In the genomic region with DNA sequence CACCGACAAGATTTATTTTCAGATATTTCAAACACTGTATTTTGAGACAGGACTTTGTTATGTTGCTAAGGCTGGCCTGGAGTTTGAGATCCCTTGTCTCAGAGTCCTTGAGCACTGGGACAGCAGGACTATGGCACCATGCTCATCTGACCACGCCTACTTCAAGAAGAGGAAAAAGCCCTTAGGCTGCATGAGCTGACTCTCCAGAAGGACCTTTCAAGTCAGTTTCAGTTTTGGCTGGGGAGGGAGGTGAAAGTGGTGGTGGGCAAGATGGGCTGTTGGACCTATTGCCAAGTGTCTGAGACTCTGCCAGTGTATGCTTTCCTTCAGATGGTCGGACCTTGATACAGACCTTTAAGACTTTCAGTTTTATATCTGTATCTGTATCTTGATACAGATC, we compare ENCODE assay signal across 12 mouse cellular contexts. TPM values are rescaled to one million over a fixed set of nuclear protein-coding genes. Genes with fewer than 3 reads are reported as not detected.
DNase-seq lines count a peak whose midpoint lies in the region; ATAC-seq and TF ChIP-seq lines count a peak whose summit lies in the region.
"Had no signal": no experiment of that assay in that cellular context is flagged by ENCODE, and none has a peak within 500 bp of the region (broad histone marks: within the 10 kb centered on the region; RNA-seq: fewer than 3 reads in every experiment).

No protein-coding gene starts in this region.

- peak; percentile 27; the same call in 1 of the 2 replicates for ATAC-seq in forebrain, embryonic 15.5 days (replicated peaks)
- ATAC-seq in midbrain, embryonic 16.5 days: peak; percentile 30; the same call in 1 of the 2 replicates
- no peak for ATAC-seq in midbrain, embryonic 11.5 days (ENCODE audit: low FRiP score)
- ATAC-seq in stomach, postnatal 0 days (ENCODE audit: low FRiP score, low TSS enrichment): 0 out of 2 replicates have a peak, but pooled peaks have one; percentile 18

- WGBS in forebrain, embryonic 15.5 days: 80% methylated on average over 3 of the region's 3 CpGs
- WGBS in forebrain, embryonic 10.5 days: 83% methylated on average over 3 of the region's 3 CpGs
- 85% methylated on average over 3 of the region's 3 CpGs for WGBS in midbrain, embryonic 16.5 days
- 86% methylated on average over 3 of the region's 3 CpGs for WGBS in midbrain, embryonic 11.5 days
- 71% methylated on average over 3 of the region's 3 CpGs for WGBS in stomach, postnatal 0 days

- no peak overlapping the region for H3K4me2 ChIP-seq in forebrain, embryonic 15.5 days (replicated peaks)
- no peak overlapping the region for H3K4me2 ChIP-seq in midbrain, embryonic 16.5 days (ENCODE audit: low read length)
- H3K4me2 ChIP-seq in midbrain, embryonic 11.5 days: no peak overlapping the region
- no peak overlapping the region for H3K4me2 ChIP-seq in stomach, postnatal 0 days (replicated peaks; ENCODE audit: low read depth)
- H3K4me2 ChIP-seq: hindbrain, embryonic 12.5 days had no signal

- no peak for TF ChIP-seq EP300 in stomach, postnatal 0 days (optimal IDR thresholded peaks at IDR 0.05)

- H3K9ac ChIP-seq in forebrain, embryonic 15.5 days (replicated peaks): no peak overlapping the region
- H3K9ac ChIP-seq in midbrain, embryonic 16.5 days (ENCODE audit: low read depth, low read length): 0 out of 2 replicates have a peak overlapping the region, but pooled peaks have one; percentile 25
- H3K9ac ChIP-seq in midbrain, embryonic 11.5 days (ENCODE audit: low read length): no peak overlapping the region
- H3K9ac ChIP-seq in stomach, postnatal 0 days (ENCODE audit: low read length): no peak overlapping the region
- H3K9ac ChIP-seq: hindbrain, embryonic 12.5 days; liver, embryonic 14.5 days had no signal

- DNase-seq in forebrain, embryonic 10.5 days (ENCODE audit: extremely low spot score, low spot score): no peak
- no peak for DNase-seq in midbrain, embryonic 11.5 days (ENCODE audit: low spot score, missing footprints)
- DNase-seq in induced T-regulatory cell, adult 2 months (ENCODE audit: low read depth): peak; percentile 57
- no peak for DNase-seq in stomach, postnatal 0 days (ENCODE audit: low spot score)
- DNase-seq in Muller cell, postnatal 12 days (ENCODE audit: inconsistent ontology term): no peak
- no peak for DNase-seq in left cerebral cortex, postnatal 4 days
- DNase-seq: kidney, adult 18-20 months; thymus, postnatal 4 days had no signal

- TF ChIP-seq CTCF in stomach, postnatal 0 days (IDR thresholded peaks at IDR 0.05; ENCODE audit: low read depth): no peak

- H3K4me1 ChIP-seq in forebrain, embryonic 15.5 days: peaks cover 20% of the 10 kb centered on the region
- peaks cover 14% of the 10 kb centered on the region for H3K4me1 ChIP-seq in forebrain, embryonic 10.5 days
- H3K4me1 ChIP-seq in midbrain, embryonic 16.5 days (ENCODE audit: control insufficient read depth, insufficient read depth, low read length): peaks cover 14% of the 10 kb centered on the region
- no peaks in the 10 kb centered on the region; the same call in none of the 2 replicates for H3K4me1 ChIP-seq in midbrain, embryonic 11.5 days (ENCODE audit: control insufficient read depth, insufficient read depth, low read length)
- H3K4me1 ChIP-seq in stomach, postnatal 0 days (replicated peaks; ENCODE audit: control insufficient read depth, insufficient read depth): peaks cover 3% of the 10 kb centered on the region; the same call in 1 of the 2 replicates

- no peaks in the 10 kb centered on the region for H3K27me3 ChIP-seq in forebrain, embryonic 15.5 days
- H3K27me3 ChIP-seq in forebrain, embryonic 10.5 days (ENCODE audit: poor library complexity, severe bottlenecking): no peaks in the 10 kb centered on the region
- no peaks in the 10 kb centered on the region for H3K27me3 ChIP-seq in midbrain, embryonic 16.5 days (ENCODE audit: control insufficient read depth, insufficient read depth, low read depth, low read length)
- no peaks in the 10 kb centered on the region for H3K27me3 ChIP-seq in midbrain, embryonic 11.5 days (ENCODE audit: control insufficient read depth, insufficient read depth, low read length)
- no peaks in the 10 kb centered on the region for H3K27me3 ChIP-seq in stomach, postnatal 0 days (ENCODE audit: control insufficient read depth, insufficient read depth, low read length)
- H3K27me3 ChIP-seq: hindbrain, embryonic 12.5 days had no signal

- H3K4me3 ChIP-seq in forebrain, embryonic 15.5 days: no peak overlapping the region
- H3K4me3 ChIP-seq in forebrain, embryonic 10.5 days: no peak overlapping the region
- H3K4me3 ChIP-seq in midbrain, embryonic 16.5 days (ENCODE audit: low read depth, low read length): no peak overlapping the region
- no peak overlapping the region for H3K4me3 ChIP-seq in midbrain, embryonic 11.5 days (ENCODE audit: low read depth, low read length)
- no peak overlapping the region for H3K4me3 ChIP-seq in stomach, postnatal 0 days (ENCODE audit: low read depth, low read length)
- H3K4me3 ChIP-seq: hindbrain, embryonic 12.5 days had no signal

- H3K36me3 ChIP-seq in forebrain, embryonic 15.5 days: no peaks in the 10 kb centered on the region
- H3K36me3 ChIP-seq in forebrain, embryonic 10.5 days (replicated peaks): peaks cover 6% of the 10 kb centered on the region
- H3K36me3 ChIP-seq in midbrain, embryonic 16.5 days (ENCODE audit: control insufficient read depth, insufficient read depth, low read length): no peaks in the 10 kb centered on the region
- H3K36me3 ChIP-seq in midbrain, embryonic 11.5 days (ENCODE audit: control insufficient read depth, insufficient read depth, low read length): no peaks in the 10 kb centered on the region
- no peaks in the 10 kb centered on the region for H3K36me3 ChIP-seq in stomach, postnatal 0 days (ENCODE audit: control insufficient read depth, insufficient read depth, low read length)
- H3K36me3 ChIP-seq: hindbrain, embryonic 12.5 days had no signal

- no peaks in the 10 kb centered on the region for H3K9me3 ChIP-seq in forebrain, embryonic 15.5 days
- H3K9me3 ChIP-seq in forebrain, embryonic 10.5 days: no peaks in the 10 kb centered on the region
- H3K9me3 ChIP-seq in midbrain, embryonic 16.5 days (replicated peaks; ENCODE audit: control insufficient read depth, low read length, poor library complexity, severe bottlenecking): no peaks in the 10 kb centered on the region
- H3K9me3 ChIP-seq in midbrain, embryonic 11.5 days (ENCODE audit: control insufficient read depth, low read length): no peaks in the 10 kb centered on the region
- no peaks in the 10 kb centered on the region for H3K9me3 ChIP-seq in stomach, postnatal 0 days (ENCODE audit: control insufficient read depth, low read length)
- H3K9me3 ChIP-seq: hindbrain, embryonic 12.5 days had no signal

- H3K27ac ChIP-seq in forebrain, embryonic 15.5 days (replicated peaks): peak overlapping the region; percentile 34; the same call in 1 of the 2 replicates
- no peak overlapping the region for H3K27ac ChIP-seq in forebrain, embryonic 10.5 days
- 0 out of 2 replicates have a peak overlapping the region, but pooled peaks have one; percentile 41 for H3K27ac ChIP-seq in midbrain, embryonic 16.5 days (ENCODE audit: low read length)
- no peak overlapping the region for H3K27ac ChIP-seq in midbrain, embryonic 11.5 days (ENCODE audit: low read depth, low read length)
- H3K27ac ChIP-seq in stomach, postnatal 0 days (replicated peaks): no peak overlapping the region
- H3K27ac ChIP-seq: hindbrain, embryonic 12.5 days; liver, embryonic 14.5 days had no signal

- intact Hi-C loops in left cerebral cortex, postnatal 4 days (cut with DNase I): loop anchor here (5.0 kb wide), 2 partner anchors 437 to 457 kb away; no protein-coding TSS in a partner anchor

RNA-seq across cellular contexts. Expression of gene Prkacb, which starts 28.6 kb away (rescaled TPM):
- 150 and 162 TPM in 2 replicates for polyA plus RNA-seq in forebrain, embryonic 15.5 days (2015; fragmentation: Nextera tagmentation; extraction: Ambion mirVana)
- polyA plus RNA-seq in forebrain, embryonic 10.5 days (2016; fragmentation: Nextera tagmentation; extraction: Ambion mirVana): 54.7 and 57.3 TPM in 2 replicates
- 218 and 228 TPM in 2 replicates for polyA plus RNA-seq in midbrain, embryonic 16.5 days (2015; fragmentation: Nextera tagmentation; extraction: Ambion mirVana)
- polyA plus RNA-seq in midbrain, embryonic 11.5 days (2014; fragmentation: Nextera tagmentation; extraction: Ambion mirVana): 73.0 and 76.8 TPM in 2 replicates
- polyA plus RNA-seq in stomach, postnatal 0 days (2015; fragmentation: Nextera tagmentation; extraction: Ambion mirVana): 27.8 and 28.8 TPM in 2 replicates
- total RNA-seq in left cerebral cortex, postnatal 4 days (2021): 100 to 1,000 TPM; 331 to 372 TPM

Comparison
In these comparisons a context has a peak if more than half of its experiments do, and no peak if none do; other contexts are left out.
1. H3K27ac ChIP-seq: peak in forebrain, embryonic 15.5 days (single experiment) and midbrain, embryonic 16.5 days (single experiment); none in forebrain, embryonic 10.5 days (single experiment), midbrain, embryonic 11.5 days (single experiment) and stomach, postnatal 0 days (single experiment).